Mouse (Mus musculus) liver, postnatal 0 days (tissue): ENCODE measurements at regions not wholly inside any gene's neighbourhood (a gene's known extent, or its start where the extent isn't known, plus 50 kb on each side); places are given as distances from the start of the nearest gene placed in this dataset.

Source experiments
- CTCF ChIP-seq: sonication (generic); IDR thresholded peaks from 2 replicates; pipeline ENCODE4 v1.5.1; 2016; ENCODE audit warnings: antibody characterized with exemption, low read depth
- EP300 ChIP-seq: IDR thresholded peaks from 2 replicates; pipeline ENCODE4 v1.6.1; 2016; ENCODE audit warnings: antibody characterized with exemption, low read depth, mild to moderate bottlenecking

DNA sequence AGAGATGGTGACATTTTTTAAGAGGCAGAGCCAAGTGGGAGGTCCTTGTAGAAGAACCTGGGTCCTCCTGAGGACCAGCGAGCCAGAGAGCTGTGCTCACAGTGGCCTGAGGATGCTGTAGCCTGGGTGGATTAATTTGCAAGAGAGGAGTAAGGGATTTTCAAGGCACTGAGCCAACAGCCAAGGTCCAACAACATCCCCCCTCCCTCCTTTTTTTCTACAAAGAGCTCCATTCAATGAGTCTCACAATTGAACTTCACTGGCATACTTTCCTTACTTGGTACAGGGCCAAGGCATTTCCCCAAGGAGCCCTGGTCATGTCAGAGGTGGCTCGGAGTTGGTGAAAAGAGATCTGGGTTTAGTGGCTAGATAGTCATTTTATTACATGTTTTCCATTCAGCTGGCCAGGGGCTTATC is 209.8 kb downstream of the Wdr11 start:
- no peak for TF ChIP-seq EP300
- no peak for TF ChIP-seq CTCF
